Mouse (Mus musculus) adrenal gland, postnatal 4 days (tissue): ENCODE results near the gene Gm10283. TPM values are rescaled to one million over a fixed set of nuclear protein-coding genes. Genes with fewer than 3 reads are reported as not detected.

Source experiments
- total RNA-seq, 2 experiments: library from RNA; stranded (reverse); gene quantifications; 2 replicates each; pipeline ENCODE4 v1.2.3; 2021

Gene Gm10283
- total RNA-seq, 2 experiments from 2014 or later = not detected

Other genes with a start within 250 kb of the Gm10283 start
- 1 to 10 TPM; 5.2 to 5.3 TPM for gene Aadat, start 2.7 kb upstream of the Gm10283 start, total RNA-seq
- 1 to 10 TPM; 3.5 to 5.3 TPM for gene Mfap3l, start 129.6 kb upstream of the Gm10283 start, total RNA-seq